Mouse (Mus musculus) bone marrow, adult 2 months (tissue): ENCODE results near the gene Itpk1.

Experiments
- CTCF ChIP-seq: fragments of 200-500 bp; IDR thresholded peaks from 2 replicates; pipeline ENCODE4 v1.5.1; 2011; ENCODE audit warnings: low read length, control low read depth; ENCODE audit not compliant: control insufficient read depth, insufficient read depth
- POLR2A ChIP-seq: fragments of 200-500 bp; IDR thresholded peaks from 2 replicates; pipeline ENCODE4 v1.6.1; 2011; ENCODE audit warnings: low read depth, mild to moderate bottlenecking, control low read depth, low read length, borderline replicate concordance; ENCODE audit not compliant: control insufficient read depth

- no peak for TF ChIP-seq POLR2A
- TF ChIP-seq CTCF, result no peak
These were observed 34.4 kb upstream of the Itpk1 start for GRCm38 (mm10) chr12:102739096-102739495.
